Comparison of ENCODE assay signal across 19 mouse cellular contexts in genomic region chr6:124451995-124452394, GRCm38 (mm10). TPM values are rescaled to one million over a fixed set of nuclear protein-coding genes. Genes with fewer than 3 reads are reported as not detected.
DNase-seq lines count a peak whose midpoint lies in the region; ATAC-seq and TF ChIP-seq lines count a peak whose summit lies in the region.
"Had no signal": no experiment of that assay in that cellular context is flagged by ENCODE, and none has a peak within 500 bp of the region (broad histone marks: within the 10 kb centered on the region; RNA-seq: fewer than 3 reads in every experiment).

No protein-coding gene starts in this region.

- 64% methylated on average over 3 of the region's 3 CpGs for WGBS in liver, adult 2 months

- no peaks in the 10 kb centered on the region for H3K27me3 ChIP-seq in liver, adult 2 months (ENCODE audit: control insufficient read depth, insufficient read depth, low read length)
- H3K27me3 ChIP-seq: embryonic facial prominence, embryonic 12.5 days had no signal

- ATAC-seq in megakaryocyte-erythroid progenitor cell, adult 5-6 weeks (replicated peaks; ENCODE audit: low FRiP score, low TSS enrichment, poor library complexity, severe bottlenecking) = peak; percentile 62
- ATAC-seq: lung, postnatal 0 days had no signal

- H3K9ac ChIP-seq in liver, adult 2 months (ENCODE audit: low read depth, low read length) = no peak overlapping the region
- H3K9ac ChIP-seq: embryonic facial prominence, embryonic 12.5 days; hindbrain, embryonic 14.5 days had no signal

- H3K4me1 ChIP-seq in liver, adult 2 months (ENCODE audit: control insufficient read depth, insufficient read depth, low read length) = peaks cover 19% of the 10 kb centered on the region
- H3K4me1 ChIP-seq: embryonic facial prominence, embryonic 12.5 days; limb, embryonic 10.5 days had no signal

- intact Hi-C loops in gastrocnemius, adult 2 months (cut with DNase I) = no loop called here

- H3K4me3 ChIP-seq in liver, adult 2 months (ENCODE audit: insufficient read depth, low read depth, low read length) = no peak overlapping the region
- no peak overlapping the region for H3K4me3 ChIP-seq in gastrocnemius, adult 2 months
- H3K4me3 ChIP-seq: embryonic facial prominence, embryonic 12.5 days; limb, embryonic 10.5 days; midbrain, embryonic 10.5 days had no signal

- TF ChIP-seq POLR2A in liver, adult 2 months (IDR thresholded peaks at IDR 0.05; ENCODE audit: extremely low read depth, insufficient read depth, low read length) = no peak

- H3K79me2 ChIP-seq in liver, adult 2 months (ENCODE audit: control insufficient read depth, insufficient read depth, low read length) = no peaks in the 10 kb centered on the region

- no peak for TF ChIP-seq CTCF in liver, adult 2 months (IDR thresholded peaks at IDR 0.05; ENCODE audit: low read depth, low read length)
- TF ChIP-seq CTCF in gastrocnemius, adult 2 months (IDR thresholded peaks at IDR 0.05) = no peak

- peak; percentile 42 for DNase-seq in ES-CJ7 (ENCODE audit: low read depth, low spot score)
- DNase-seq in c-Kit-positive CD71-positive TER-119-negative erythroid progenitor cells, embryonic 14.5 days (ENCODE audit: low read depth) = peak; percentile 34
- DNase-seq in liver, adult 2 months (ENCODE audit: extremely low read depth, low read depth, low spot score) = peak; percentile 48
- DNase-seq in spleen, postnatal 14 days (ENCODE audit: low spot score in 2 of 2) = no peak
- no peak for DNase-seq in adrenal gland, postnatal 36 days
- DNase-seq in gastrocnemius, adult 2 months = no peak
- DNase-seq: cerebellum, adult 11 months; heart, postnatal 14 days; kidney, adult 18-20 months; kidney, postnatal 4 days; right cerebral cortex, adult 18-20 months; spleen, adult 18-20 months had no signal

- H3K36me3 ChIP-seq in liver, adult 2 months (ENCODE audit: control insufficient read depth, insufficient read depth, low read length) = no peaks in the 10 kb centered on the region
- H3K36me3 ChIP-seq: limb, embryonic 10.5 days had no signal

- no peak overlapping the region for H3K27ac ChIP-seq in liver, adult 2 months (replicated peaks; ENCODE audit: insufficient read depth, low read depth, low read length)
- no peak overlapping the region for H3K27ac ChIP-seq in gastrocnemius, adult 2 months
- H3K27ac ChIP-seq: embryonic facial prominence, embryonic 12.5 days; hindbrain, embryonic 14.5 days; limb, embryonic 10.5 days had no signal

RNA-seq across cellular contexts. Expression of gene Clstn3, which starts 12.6 kb away (rescaled TPM):
- 1.6 and 2.7 TPM in 2 replicates for total RNA-seq in liver, adult 2 months (2014; rRNA removed)
- 4.1 and 4.4 TPM in 2 replicates for polyA plus RNA-seq in liver, adult 2 months (2012; rRNA removed)
- total RNA-seq in megakaryocyte-erythroid progenitor cell, adult 5-6 weeks (2014; fragmentation: Nextera tagmentation) = 11.5 and 18.4 TPM in 2 replicates
- total RNA-seq in megakaryocyte-erythroid progenitor cell, adult 5-6 weeks (2017) = 7.5 and 19.9 TPM in 2 replicates
- total RNA-seq in adrenal gland, postnatal 36 days (2021) = 10 to 100 TPM; 54.9 to 78.2 TPM
- total RNA-seq in gastrocnemius, adult 2 months (2021) = under 1 TPM; 0.36 to 0.64 TPM
- total RNA-seq: neutrophil, adult 5-6 weeks had no signal

RNA-seq across cellular contexts. Expression of gene Pex5, which starts 37.1 kb away (rescaled TPM):
- total RNA-seq in liver, adult 2 months (2014; rRNA removed) = 73.7 and 88.4 TPM in 2 replicates
- 79.3 and 86.3 TPM in 2 replicates for polyA plus RNA-seq in liver, adult 2 months (2012; rRNA removed)
- 38.9 and 54.0 TPM in 2 replicates for total RNA-seq in megakaryocyte-erythroid progenitor cell, adult 5-6 weeks (2014; fragmentation: Nextera tagmentation)
- total RNA-seq in megakaryocyte-erythroid progenitor cell, adult 5-6 weeks (2017) = 25.7 and 33.0 TPM in 2 replicates
- total RNA-seq in adrenal gland, postnatal 36 days (2021) = 10 to 100 TPM; 89.5 to 96.9 TPM
- total RNA-seq in gastrocnemius, adult 2 months (2021) = 10 to 100 TPM; 19.8 to 25.2 TPM

RNA-seq across cellular contexts. Expression of gene C1rl, which starts 40.9 kb away (rescaled TPM):
- total RNA-seq in liver, adult 2 months (2014; rRNA removed) = 53.6 and 59.5 TPM in 2 replicates
- polyA plus RNA-seq in liver, adult 2 months (2012; rRNA removed) = 67.3 and 73.0 TPM in 2 replicates
- total RNA-seq in megakaryocyte-erythroid progenitor cell, adult 5-6 weeks (2014; fragmentation: Nextera tagmentation) = 0.42 TPM in 1 of 2 replicates, not detected in the other
- total RNA-seq in megakaryocyte-erythroid progenitor cell, adult 5-6 weeks (2017) = 0.09 and 0.50 TPM in 2 replicates
- 10 to 100 TPM; 11.8 to 15.5 TPM for total RNA-seq in adrenal gland, postnatal 36 days (2021)
- total RNA-seq in gastrocnemius, adult 2 months (2021) = under 1 TPM; 0.28 to 0.61 TPM

Comparison
In these comparisons a context has a peak if more than half of its experiments do, and no peak if none do; other contexts are left out.
1. DNase-seq: peak in ES-CJ7 (single experiment), c-Kit-positive CD71-positive TER-119-negative erythroid progenitor cells, embryonic 14.5 days (single experiment) and liver, adult 2 months (single experiment); none in spleen, postnatal 14 days (0 of 2), adrenal gland, postnatal 36 days (0 of 2) and gastrocnemius, adult 2 months (single experiment).
2. RNA of gene C1rl, which starts 40.9 kb away (total RNA-seq): 53.6 to 59.5 TPM in liver, adult 2 months and 11.8 to 15.5 TPM in adrenal gland, postnatal 36 days; 0.28 to 0.61 TPM in gastrocnemius, adult 2 months and 0.09 to 0.50 TPM in megakaryocyte-erythroid progenitor cell, adult 5-6 weeks; every median in the first group is over 4 times any median in the second.